Mouse (Mus musculus) kidney, embryonic 14.5 days (tissue): ENCODE measurements around the gene Utp20. TPM values are rescaled to one million over a fixed set of nuclear protein-coding genes. Genes with fewer than 3 reads are reported as not detected.

Source experiments
- ATAC-seq: fragments of 200-750 bp; cut with Nextera tagmentation; 2 replicates; pipeline ENCODE4 v1.8.0; 2017; ENCODE audit warnings: moderate number of reproducible peaks, mild to moderate bottlenecking, moderate TSS enrichment, moderate library complexity; ENCODE audit not compliant: low FRiP score, low TSS enrichment
- H3K27ac ChIP-seq: fragments of 300-500 bp; sonication (generic); 2 replicates; pipeline ENCODE4 v1.5.1; 2014; ENCODE audit warnings: low read depth, mild to moderate bottlenecking, low read length, moderate library complexity, mixed read lengths
- H3K27me3 ChIP-seq: fragments of 300-500 bp; sonication (generic); 2 replicates; pipeline ENCODE4 v1.6.1; 2014; ENCODE audit warnings: mild to moderate bottlenecking, low read length; ENCODE audit not compliant: control insufficient read depth, insufficient read depth
- H3K36me3 ChIP-seq: fragments of 300-500 bp; sonication (generic); 2 replicates; pipeline ENCODE4 v1.6.1; 2014; ENCODE audit warnings: low read length, mixed read lengths; ENCODE audit not compliant: control insufficient read depth, insufficient read depth
- H3K4me1 ChIP-seq: fragments of 300-500 bp; sonication (generic); 2 replicates; pipeline ENCODE4 v1.6.1; 2014; ENCODE audit warnings: low read length, mixed read lengths; ENCODE audit not compliant: control insufficient read depth, insufficient read depth
- H3K4me2 ChIP-seq: fragments of 300-500 bp; sonication (generic); replicated peaks from 2 replicates; pipeline ENCODE4 v1.6.1; 2014; ENCODE audit warnings: low read depth, mild to moderate bottlenecking, low read length
- H3K4me3 ChIP-seq: fragments of 300-500 bp; sonication (generic); 2 replicates; pipeline ENCODE4 v1.5.1; 2014; ENCODE audit warnings: mild to moderate bottlenecking, low read length
- H3K9ac ChIP-seq: fragments of 300-500 bp; sonication (generic); 2 replicates; pipeline ENCODE4 v1.6.1; 2014; ENCODE audit warnings: low read depth, mild to moderate bottlenecking, low read length, moderate library complexity
- H3K9me3 ChIP-seq: fragments of 300-500 bp; sonication (generic); 2 replicates; pipeline ENCODE4 v1.6.1; 2016; ENCODE audit warnings: low read length; ENCODE audit not compliant: control insufficient read depth
- WGBS: fragments of 180-500 bp; shearing (Covaris S2); extraction: QIAGEN DNeasy Blood & Tissue Kit; methylation state at CpG from one replicate; pipeline ENCODE4 v1.1.7; 2014; 5-methylcytosine and 5-hydroxymethylcytosine counted together
- polyA plus RNA-seq: library from polyadenylated mRNA; unstranded; fragments of >200 nt; fragmentation: Nextera tagmentation; extraction: Ambion mirVana; gene quantifications from 2 replicates; pipeline ENCODE4 v1.2.1, GENCODE M21; 2014

Utp20 gene
- polyA plus RNA-seq, 1 experiment from 2014 or later = 29.9 TPM

- Histone ChIP-seq H3K27ac (no peak overlapping the region), H3K4me2 (no peak overlapping the region), H3K4me1 (no peaks in the 10 kb centered on the region), H3K9ac (no peak overlapping the region), H3K9me3 (no peaks in the 10 kb centered on the region), H3K4me3 (no peak overlapping the region), H3K36me3 (no peaks in the 10 kb centered on the region), H3K27me3 (no peaks in the 10 kb centered on the region)
- WGBS = 71% methylated on average over 6 of the region's 6 CpGs
- no peak for ATAC-seq
These were observed 111.0 kb downstream of the Utp20 start for GRCm38 (mm10) chr10:88715621-88716020.

- no peak overlapping the region for H3K9ac ChIP-seq
- no peaks in the 10 kb centered on the region for H3K36me3 ChIP-seq
- H3K27me3 ChIP-seq = no peaks in the 10 kb centered on the region
- ATAC-seq = no peak
- no peak overlapping the region for H3K4me2 ChIP-seq
- H3K9me3 ChIP-seq = no peaks in the 10 kb centered on the region
- H3K4me3 ChIP-seq = no peak overlapping the region
- H3K27ac ChIP-seq = no peak overlapping the region
- WGBS = 89% methylated on average over 4 of the region's 4 CpGs
- no peaks in the 10 kb centered on the region for H3K4me1 ChIP-seq
These were observed 111.9 kb downstream of the Utp20 start for GRCm38 (mm10) chr10:88714744-88715143.

DNA sequence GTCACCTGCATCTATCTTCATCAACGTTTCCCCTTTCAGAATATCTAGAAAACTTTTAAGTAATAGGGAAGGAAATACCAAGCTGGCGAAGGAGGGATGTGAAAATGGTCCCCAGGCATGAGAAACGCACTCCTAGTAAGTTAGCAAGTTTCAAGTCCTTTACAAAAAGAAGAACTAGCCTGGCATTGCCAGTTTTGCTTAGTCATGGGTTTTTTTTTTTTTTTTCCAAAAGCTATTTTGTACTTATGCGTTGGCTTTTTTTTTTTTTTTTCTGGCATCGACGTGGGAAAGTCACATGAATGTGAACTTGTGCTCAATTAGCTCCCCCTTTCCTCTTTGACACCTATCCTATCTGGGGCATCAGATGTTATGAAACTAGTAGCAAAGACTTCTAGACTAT lies 114.2 kb downstream of the Utp20 start:
- H3K9me3 ChIP-seq = no peaks in the 10 kb centered on the region
- H3K27ac ChIP-seq = no peak overlapping the region
- H3K9ac ChIP-seq = no peak overlapping the region
- H3K4me2 ChIP-seq = no peak overlapping the region
- H3K36me3 ChIP-seq = no peaks in the 10 kb centered on the region
- H3K4me1 ChIP-seq = no peaks in the 10 kb centered on the region
- no peak for ATAC-seq
- no peak overlapping the region for H3K4me3 ChIP-seq
- WGBS = 86% methylated on average over 6 of the region's 6 CpGs
- no peaks in the 10 kb centered on the region for H3K27me3 ChIP-seq

GRCm38 (mm10) chr10:88708671-88709523 lies 117.7 kb downstream of the Utp20 start:
- H3K9me3 ChIP-seq = no peaks in the 10 kb centered on the region
- 64% methylated on average over 10 of the region's 10 CpGs for WGBS
- H3K4me1 ChIP-seq = no peaks in the 10 kb centered on the region
- H3K4me2 ChIP-seq = no peak overlapping the region
- H3K27ac ChIP-seq = no peak overlapping the region
- H3K4me3 ChIP-seq = no peak overlapping the region
- ATAC-seq = no peak
- H3K9ac ChIP-seq = no peak overlapping the region
- H3K36me3 ChIP-seq = no peaks in the 10 kb centered on the region
- H3K27me3 ChIP-seq = no peaks in the 10 kb centered on the region

GRCm38 (mm10) chr10:88700938-88701337 lies 125.7 kb downstream of the Utp20 start:
- Histone ChIP-seq H3K27me3 (no peaks in the 10 kb centered on the region), H3K4me2 (no peak overlapping the region), H3K4me1 (no peaks in the 10 kb centered on the region), H3K4me3 (no peak overlapping the region), H3K27ac (no peak overlapping the region), H3K9me3 (no peaks in the 10 kb centered on the region), H3K36me3 (no peaks in the 10 kb centered on the region), H3K9ac (no peak overlapping the region)
- no peak for ATAC-seq
- 76% methylated on average over 6 of the region's 6 CpGs for WGBS

Other genes starting within 250 kb of the Utp20 start
- 1.5 and 1.9 TPM in 2 replicates for gene Mybpc1, start 221.7 kb downstream of the Utp20 start, polyA plus RNA-seq
- gene Spic, start 141.8 kb downstream of the Utp20 start, polyA plus RNA-seq = 0.26 and 0.43 TPM in 2 replicates
- 172 and 186 TPM in 2 replicates for gene Arl1, start 95.9 kb downstream of the Utp20 start, polyA plus RNA-seq
- gene Slc5a8, start 59.2 kb upstream of the Utp20 start, polyA plus RNA-seq = 1.2 and 3.7 TPM in 2 replicates